Mouse (Mus musculus): ENCODE measurements around the gene Cit. TPM values are rescaled to one million over a fixed set of nuclear protein-coding genes. Genes with fewer than 3 reads are reported as not detected.

Gene Cit
- total RNA-seq, 2 experiments from 2014 or later: 56.9 to 170 TPM

GRCm38 (mm10) chr5:115994101-115994500 is 149.0 kb downstream of the Cit start:
- ATAC-seq (replicated peaks; ENCODE audit: low FRiP score, poor library complexity, severe bottlenecking): no peak

- ATAC-seq (replicated peaks; ENCODE audit: low FRiP score, poor library complexity, severe bottlenecking): no peak
These were observed 152.3 kb downstream of the Cit start for GRCm38 (mm10) chr5:115997376-115997775.

GRCm38 (mm10) chr5:116003154-116003553 is 158.1 kb downstream of the Cit start:
- ATAC-seq (replicated peaks; ENCODE audit: low FRiP score, poor library complexity, severe bottlenecking): no peak

- no peak for ATAC-seq (replicated peaks; ENCODE audit: low FRiP score, poor library complexity, severe bottlenecking)
These were observed 158.7 kb downstream of the Cit start for GRCm38 (mm10) chr5:116003825-116004224.

- ATAC-seq (replicated peaks; ENCODE audit: low FRiP score, poor library complexity, severe bottlenecking): no peak
These were observed 159.2 kb downstream of the Cit start for GRCm38 (mm10) chr5:116004271-116004670.

GRCm38 (mm10) chr5:116006324-116007099 is 161.4 kb downstream of the Cit start:
- ATAC-seq (replicated peaks; ENCODE audit: low FRiP score, poor library complexity, severe bottlenecking): no peak

- no peak for ATAC-seq (replicated peaks; ENCODE audit: low FRiP score, poor library complexity, severe bottlenecking)
These were observed 162.6 kb downstream of the Cit start for GRCm38 (mm10) chr5:116007723-116008122.

- ATAC-seq (replicated peaks; ENCODE audit: low FRiP score, poor library complexity, severe bottlenecking): no peak
These were observed 164.2 kb downstream of the Cit start for GRCm38 (mm10) chr5:116009091-116009851.

- ATAC-seq (replicated peaks; ENCODE audit: low FRiP score, poor library complexity, severe bottlenecking): 0 out of 2 replicates have a peak, but pooled peaks have one; percentile 35
These were observed 165.0 kb downstream of the Cit start for GRCm38 (mm10) chr5:116009884-116010627.

GRCm38 (mm10) chr5:116011700-116012099 is 166.6 kb downstream of the Cit start:
- ATAC-seq (replicated peaks; ENCODE audit: low FRiP score, poor library complexity, severe bottlenecking): no peak

- no peak for ATAC-seq (replicated peaks; ENCODE audit: low FRiP score, poor library complexity, severe bottlenecking)
These were observed 167.4 kb downstream of the Cit start for GRCm38 (mm10) chr5:116012503-116012902.

GRCm38 (mm10) chr5:116013821-116014220 is 168.7 kb downstream of the Cit start:
- no peak for ATAC-seq (replicated peaks; ENCODE audit: low FRiP score, poor library complexity, severe bottlenecking)

GRCm38 (mm10) chr5:116014237-116014636 is 169.2 kb downstream of the Cit start:
- no peak for ATAC-seq (replicated peaks; ENCODE audit: low FRiP score, poor library complexity, severe bottlenecking)

GRCm38 (mm10) chr5:116016542-116016941 is 171.5 kb downstream of the Cit start:
- no peak for ATAC-seq (replicated peaks; ENCODE audit: low FRiP score, poor library complexity, severe bottlenecking)

GRCm38 (mm10) chr5:116017391-116017790 is 172.3 kb downstream of the Cit start:
- ATAC-seq (replicated peaks; ENCODE audit: low FRiP score, poor library complexity, severe bottlenecking): no peak

- no peak for ATAC-seq (replicated peaks; ENCODE audit: low FRiP score, poor library complexity, severe bottlenecking)
These were observed 173.1 kb downstream of the Cit start for GRCm38 (mm10) chr5:116018196-116018595.

GRCm38 (mm10) chr5:116018784-116019183 is 173.7 kb downstream of the Cit start:
- no peak for ATAC-seq (replicated peaks; ENCODE audit: low FRiP score, poor library complexity, severe bottlenecking)

GRCm38 (mm10) chr5:116019371-116019770 is 174.3 kb downstream of the Cit start:
- no peak for ATAC-seq (replicated peaks; ENCODE audit: low FRiP score, poor library complexity, severe bottlenecking)

GRCm38 (mm10) chr5:116021552-116021951 is 176.5 kb downstream of the Cit start:
- ATAC-seq (replicated peaks; ENCODE audit: low FRiP score, poor library complexity, severe bottlenecking): peak; percentile 44

- ATAC-seq (replicated peaks; ENCODE audit: low FRiP score, poor library complexity, severe bottlenecking): no peak
These were observed 177.1 kb downstream of the Cit start for GRCm38 (mm10) chr5:116022131-116022530.

Measured in erythroblast, adult 5-6 weeks (primary cell).